Mouse (Mus musculus) heart, embryonic 15.5 days (tissue): Measurements from ENCODE around the gene Ano9. TPM values are rescaled to one million over a fixed set of nuclear protein-coding genes. Genes with fewer than 3 reads are reported as not detected.

Experiments
- ATAC-seq: fragments of 200-750 bp; cut with Nextera tagmentation; replicated peaks from 2 replicates; pipeline ENCODE4 v1.8.0; 2017; ENCODE audit warnings: low read depth, moderate TSS enrichment; ENCODE audit not compliant: insufficient number of reproducible peaks, insufficient read depth, low FRiP score
- H3K27ac ChIP-seq: fragments of 300-500 bp; sonication (generic); 2 replicates; pipeline ENCODE4 v1.5.1; 2015; ENCODE audit warnings: mild to moderate bottlenecking, inconsistent platforms
- H3K27me3 ChIP-seq: fragments of 300-500 bp; sonication (generic); 2 replicates; pipeline ENCODE4 v1.6.1; 2015; ENCODE audit warnings: inconsistent platforms
- H3K36me3 ChIP-seq: fragments of 300-500 bp; sonication (generic); 2 replicates; pipeline ENCODE4 v1.6.1; 2015; ENCODE audit warnings: mild to moderate bottlenecking, inconsistent platforms
- H3K4me1 ChIP-seq: fragments of 300-500 bp; sonication (generic); replicated peaks from 2 replicates; pipeline ENCODE4 v1.6.1; 2015; ENCODE audit warnings: inconsistent platforms
- H3K4me2 ChIP-seq: fragments of 300-500 bp; sonication (generic); 2 replicates; pipeline ENCODE4 v1.6.1; 2015; ENCODE audit warnings: inconsistent platforms, mild to moderate bottlenecking, moderate library complexity
- H3K4me3 ChIP-seq: fragments of 300-500 bp; sonication (generic); 2 replicates; pipeline ENCODE4 v1.5.1; 2015; ENCODE audit warnings: mild to moderate bottlenecking, inconsistent platforms
- H3K9ac ChIP-seq: fragments of 300-500 bp; sonication (generic); 2 replicates; pipeline ENCODE4 v1.6.1; 2015; ENCODE audit warnings: mild to moderate bottlenecking, inconsistent platforms
- H3K9me3 ChIP-seq: fragments of 300-500 bp; sonication (generic); replicated peaks from 2 replicates; pipeline ENCODE4 v1.6.1; 2016; ENCODE audit warnings: inconsistent platforms
- WGBS: fragments of 180-500 bp; shearing (Covaris S2); methylation state at CpG from one replicate; pipeline ENCODE4 v1.1.7; 2015; ENCODE audit warnings: mixed read lengths; 5-methylcytosine and 5-hydroxymethylcytosine counted together
- polyA plus RNA-seq: library from polyadenylated mRNA; unstranded; fragments of >200 nt; fragmentation: Nextera tagmentation; extraction: Ambion mirVana; gene quantifications from 2 replicates; pipeline ENCODE4 v1.2.1, GENCODE M21; 2015

Ano9 gene
- polyA plus RNA-seq, 1 experiment from 2014 or later, result 0.16 TPM

GRCm38 (mm10) chr7:141079481-141080449, 37.8 kb downstream of the Ano9 start:
- no peak overlapping the region for H3K9ac ChIP-seq
- WGBS, result 27% methylated on average over 34 of the region's 34 CpGs
- H3K4me3 ChIP-seq, result peak overlapping the region; percentile 27; the same call in 1 of the 2 replicates
- no peak overlapping the region for H3K27ac ChIP-seq
- H3K9me3 ChIP-seq, result no peaks in the 10 kb centered on the region
- H3K36me3 ChIP-seq, result no peaks in the 10 kb centered on the region
- no peak overlapping the region for H3K4me2 ChIP-seq
- no peak for ATAC-seq
- peaks cover 54% of the 10 kb centered on the region for H3K27me3 ChIP-seq
- H3K4me1 ChIP-seq, result no peaks in the 10 kb centered on the region

GRCm38 (mm10) chr7:141078876-141079275, 38.7 kb downstream of the Ano9 start:
- WGBS, result 79% methylated on average over 4 of the region's 4 CpGs
- Histone ChIP-seq H3K36me3 (no peaks in the 10 kb centered on the region), H3K4me3 (no peak overlapping the region), H3K9ac (no peak overlapping the region), H3K27me3 (peaks cover 56% of the 10 kb centered on the region), H3K4me1 (no peaks in the 10 kb centered on the region), H3K27ac (no peak overlapping the region), H3K9me3 (no peaks in the 10 kb centered on the region), H3K4me2 (no peak overlapping the region)
- ATAC-seq, result no peak

- H3K4me1 ChIP-seq, result no peaks in the 10 kb centered on the region
- H3K36me3 ChIP-seq, result no peaks in the 10 kb centered on the region
- no peak for ATAC-seq
- no peak within 1 kb of the TSS for H3K4me2 ChIP-seq
- no peak within 1 kb of the TSS for H3K9ac ChIP-seq
- no peaks in the 10 kb centered on the region for H3K9me3 ChIP-seq
- no peak within 1 kb of the TSS for H3K27ac ChIP-seq
- peaks cover 64% of the 10 kb centered on the region for H3K27me3 ChIP-seq
- WGBS, result 85% methylated on average over 15 of the region's 15 CpGs
- H3K4me3 ChIP-seq, result no peak within 1 kb of the TSS
Observed at GRCm38 (mm10) chr7:141077841-141078240, 39.8 kb downstream of the Ano9 start, which contains the start of gene Pkp3. TSS of gene Pkp3 (plus strand) at chr7:141078218.

GRCm38 (mm10) chr7:141073782-141074181, 43.8 kb downstream of the Ano9 start:
- H3K9ac ChIP-seq, result no peak overlapping the region
- no peak overlapping the region for H3K4me3 ChIP-seq
- H3K9me3 ChIP-seq, result no peaks in the 10 kb centered on the region
- no peak overlapping the region for H3K27ac ChIP-seq
- no peaks in the 10 kb centered on the region for H3K36me3 ChIP-seq
- no peak overlapping the region for H3K4me2 ChIP-seq
- peaks cover 70% of the 10 kb centered on the region for H3K27me3 ChIP-seq
- no peak for ATAC-seq
- peaks cover 15% of the 10 kb centered on the region for H3K4me1 ChIP-seq
- WGBS, result 77% methylated on average over 4 of the region's 4 CpGs

GRCm38 (mm10) chr7:141072017-141072745, 45.4 kb downstream of the Ano9 start:
- H3K9ac ChIP-seq, result no peak overlapping the region
- H3K4me2 ChIP-seq, result 0 out of 2 replicates have a peak overlapping the region, but pooled peaks have one; percentile 16
- 17% methylated on average over 23 of the region's 23 CpGs for WGBS
- peak; percentile 40 for ATAC-seq
- no peak overlapping the region for H3K27ac ChIP-seq
- H3K4me3 ChIP-seq, result no peak overlapping the region
- H3K36me3 ChIP-seq, result no peaks in the 10 kb centered on the region
- H3K9me3 ChIP-seq, result no peaks in the 10 kb centered on the region
- peaks cover 15% of the 10 kb centered on the region for H3K4me1 ChIP-seq
- peaks cover 71% of the 10 kb centered on the region for H3K27me3 ChIP-seq

GRCm38 (mm10) chr7:141070058-141070862, 47.3 kb downstream of the Ano9 start:
- H3K4me1 ChIP-seq, result peaks cover 15% of the 10 kb centered on the region
- peak; percentile 5; the same call in 1 of the 2 replicates for ATAC-seq
- H3K9ac ChIP-seq, result peak overlapping the region; percentile 35; the same call in 1 of the 2 replicates
- H3K4me3 ChIP-seq, result peak overlapping the region; percentile 44
- under 1% methylated on average over 51 of the region's 51 CpGs for whole genome bisulfite sequencing
- no peaks in the 10 kb centered on the region for H3K9me3 ChIP-seq
- peak overlapping the region; percentile 77 for H3K4me2 ChIP-seq
- no peaks in the 10 kb centered on the region for H3K36me3 ChIP-seq
- H3K27me3 ChIP-seq, result peaks cover 67% of the 10 kb centered on the region
- H3K27ac ChIP-seq, result no peak overlapping the region

GRCm38 (mm10) chr7:141068351-141068750, 49.3 kb downstream of the Ano9 start:
- ATAC-seq, result no peak
- no peaks in the 10 kb centered on the region for H3K36me3 ChIP-seq
- no peak overlapping the region for H3K4me2 ChIP-seq
- 64% methylated on average over 19 of the region's 19 CpGs for WGBS
- no peaks in the 10 kb centered on the region for H3K9me3 ChIP-seq
- no peak overlapping the region for H3K9ac ChIP-seq
- no peak overlapping the region for H3K27ac ChIP-seq
- peaks cover 68% of the 10 kb centered on the region for H3K27me3 ChIP-seq
- no peak overlapping the region for H3K4me3 ChIP-seq
- H3K4me1 ChIP-seq, result peaks cover 15% of the 10 kb centered on the region

GRCm38 (mm10) chr7:141064576-141064975, 53.0 kb downstream of the Ano9 start:
- H3K4me2 ChIP-seq, result no peak overlapping the region
- no peak overlapping the region for H3K4me3 ChIP-seq
- H3K36me3 ChIP-seq, result no peaks in the 10 kb centered on the region
- H3K9ac ChIP-seq, result no peak overlapping the region
- no peak for ATAC-seq
- 85% methylated on average over 7 of the region's 7 CpGs for WGBS
- peaks cover 12% of the 10 kb centered on the region for H3K4me1 ChIP-seq
- H3K27ac ChIP-seq, result no peak overlapping the region
- H3K9me3 ChIP-seq, result no peaks in the 10 kb centered on the region
- H3K27me3 ChIP-seq, result peaks cover 73% of the 10 kb centered on the region

- H3K4me2 ChIP-seq, result no peak overlapping the region
- no peak overlapping the region for H3K9ac ChIP-seq
- no peak overlapping the region for H3K4me3 ChIP-seq
- H3K27ac ChIP-seq, result no peak overlapping the region
- ATAC-seq, result no peak
- peaks cover 12% of the 10 kb centered on the region for H3K4me1 ChIP-seq
- peaks cover 75% of the 10 kb centered on the region for H3K27me3 ChIP-seq
- no peaks in the 10 kb centered on the region for H3K9me3 ChIP-seq
- H3K36me3 ChIP-seq, result no peaks in the 10 kb centered on the region
- 64% methylated on average over 7 of the region's 7 CpGs for whole genome bisulfite sequencing
Observed at GRCm38 (mm10) chr7:141064175-141064574, 53.4 kb downstream of the Ano9 start.

- Histone ChIP-seq H3K36me3 (no peaks in the 10 kb centered on the region), H3K9ac (no peak overlapping the region), H3K4me1 (peaks cover 12% of the 10 kb centered on the region), H3K4me3 (no peak overlapping the region), H3K27ac (no peak overlapping the region), H3K27me3 (peaks cover 75% of the 10 kb centered on the region), H3K9me3 (no peaks in the 10 kb centered on the region), H3K4me2 (no peak overlapping the region)
- 81% methylated on average over 3 of the region's 3 CpGs for WGBS
- ATAC-seq, result no peak
Observed at GRCm38 (mm10) chr7:141063353-141063752, 54.3 kb downstream of the Ano9 start.

GRCm38 (mm10) chr7:141062525-141062924, 55.1 kb downstream of the Ano9 start:
- no peak for ATAC-seq
- Histone ChIP-seq H3K4me3 (no peak overlapping the region), H3K27me3 (peaks cover 67% of the 10 kb centered on the region), H3K9me3 (no peaks in the 10 kb centered on the region), H3K36me3 (no peaks in the 10 kb centered on the region), H3K27ac (no peak overlapping the region), H3K4me1 (peaks cover 12% of the 10 kb centered on the region), H3K9ac (no peak overlapping the region), H3K4me2 (no peak overlapping the region)
- 69% methylated on average over 7 of the region's 7 CpGs for WGBS
